Mouse (Mus musculus) liver, postnatal 0 days (tissue): ENCODE measurements around the gene Reep6.

ENCODE experiments used
- CTCF ChIP-seq: sonication (generic); IDR thresholded peaks from 2 replicates; pipeline ENCODE4 v1.5.1; 2016; ENCODE audit warnings: antibody characterized with exemption, low read depth
- EP300 ChIP-seq: IDR thresholded peaks from 2 replicates; pipeline ENCODE4 v1.6.1; 2016; ENCODE audit warnings: antibody characterized with exemption, low read depth, mild to moderate bottlenecking

GRCm38 (mm10) chr10:80348244-80348781 is 18.6 kb downstream of the Reep6 start, which contains the start of gene Adamtsl5:
- TF ChIP-seq CTCF: peak; percentile 97
- TF ChIP-seq EP300: no peak
